Mouse (Mus musculus) midbrain, embryonic 16.5 days (tissue): ENCODE results near the gene Gm10719. TPM values are rescaled to one million over a fixed set of nuclear protein-coding genes. Genes with fewer than 3 reads are reported as not detected.
"Not testable (repeated sequence)": the region's sequence is repeated elsewhere in the genome, so short reads cannot be mapped to it uniquely, and the experiment has no call there.

Source experiments
- ATAC-seq: fragments of 200-750 bp; cut with Nextera tagmentation; 2 replicates; pipeline ENCODE4 v1.8.0; 2017; ENCODE audit warnings: moderate TSS enrichment
- H3K27ac ChIP-seq: fragments of 300-500 bp; sonication (generic); 2 replicates; pipeline ENCODE4 v1.5.1; 2014; ENCODE audit warnings: mild to moderate bottlenecking, low read length, mixed read lengths
- H3K27me3 ChIP-seq: fragments of 300-500 bp; sonication (generic); 2 replicates; pipeline ENCODE4 v1.6.1; 2014; ENCODE audit warnings: low read depth, low read length, mixed read lengths; ENCODE audit not compliant: control insufficient read depth, insufficient read depth
- H3K36me3 ChIP-seq: fragments of 300-500 bp; sonication (generic); 2 replicates; pipeline ENCODE4 v1.6.1; 2014; ENCODE audit warnings: mild to moderate bottlenecking, low read length, moderate library complexity, mixed read lengths; ENCODE audit not compliant: control insufficient read depth, insufficient read depth
- H3K4me1 ChIP-seq: fragments of 300-500 bp; sonication (generic); 2 replicates; pipeline ENCODE4 v1.6.1; 2014; ENCODE audit warnings: mild to moderate bottlenecking, low read length, mixed read lengths; ENCODE audit not compliant: control insufficient read depth, insufficient read depth
- H3K4me2 ChIP-seq: fragments of 300-500 bp; sonication (generic); 2 replicates; pipeline ENCODE4 v1.6.1; 2014; ENCODE audit warnings: mild to moderate bottlenecking, low read length, mixed read lengths
- H3K4me3 ChIP-seq: fragments of 300-500 bp; sonication (generic); 2 replicates; pipeline ENCODE4 v1.5.1; 2014; ENCODE audit warnings: low read depth, mild to moderate bottlenecking, low read length, moderate library complexity, mixed read lengths
- H3K9ac ChIP-seq: fragments of 300-500 bp; sonication (generic); 2 replicates; pipeline ENCODE4 v1.6.1; 2014; ENCODE audit warnings: low read depth, low read length, mixed read lengths
- H3K9me3 ChIP-seq: fragments of 300-500 bp; sonication (generic); replicated peaks from 2 replicates; pipeline ENCODE4 v1.6.1; 2014; ENCODE audit warnings: mild to moderate bottlenecking, low read length, mixed read lengths; ENCODE audit not compliant: control insufficient read depth, poor library complexity, severe bottlenecking
- WGBS: fragments of 180-500 bp; shearing (Covaris S2); extraction: QIAGEN DNeasy Blood & Tissue Kit; methylation state at CpG from one replicate; pipeline ENCODE4 v1.1.7; 2014; 5-methylcytosine and 5-hydroxymethylcytosine counted together
- polyA plus RNA-seq: library from polyadenylated mRNA; unstranded; fragments of >200 nt; fragmentation: Nextera tagmentation; extraction: Ambion mirVana; gene quantifications from 2 replicates; pipeline ENCODE4 v1.2.1, GENCODE M21; 2015

The Gm10719 gene
- polyA plus RNA-seq, result not detected in 2 replicates

DNA sequence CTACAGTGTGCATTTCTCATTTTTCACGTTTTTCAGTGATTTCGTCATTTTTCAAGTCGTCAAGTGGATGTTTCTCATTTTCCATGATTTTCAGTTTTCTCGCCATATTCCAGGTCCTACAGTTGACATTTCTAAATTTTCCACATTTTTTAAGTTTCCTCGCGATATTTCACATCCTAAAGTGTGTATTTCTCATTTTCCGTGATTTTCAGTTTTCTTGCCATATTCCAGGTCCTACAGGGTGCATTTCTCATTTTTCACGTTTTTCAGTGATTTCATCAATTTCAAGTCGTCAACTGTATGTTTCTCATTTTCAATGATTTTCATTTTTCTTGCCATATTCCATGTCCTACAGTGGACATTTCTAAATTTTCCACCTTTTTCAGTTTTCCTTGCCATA, at the start of gene Gm10719:
TSS of gene Gm10719 (plus strand) at position 301 of the 400 bp plus-strand sequence.
- H3K36me3 ChIP-seq, ATAC-seq, H3K4me2 ChIP-seq, H3K27me3 ChIP-seq, H3K4me1 ChIP-seq, H3K4me3 ChIP-seq, H3K9me3 ChIP-seq, H3K9ac ChIP-seq, H3K27ac ChIP-seq: not testable (repeated sequence)
- WGBS, result no CpG with 5 or more reads among the region's 9 CpGs

DNA sequence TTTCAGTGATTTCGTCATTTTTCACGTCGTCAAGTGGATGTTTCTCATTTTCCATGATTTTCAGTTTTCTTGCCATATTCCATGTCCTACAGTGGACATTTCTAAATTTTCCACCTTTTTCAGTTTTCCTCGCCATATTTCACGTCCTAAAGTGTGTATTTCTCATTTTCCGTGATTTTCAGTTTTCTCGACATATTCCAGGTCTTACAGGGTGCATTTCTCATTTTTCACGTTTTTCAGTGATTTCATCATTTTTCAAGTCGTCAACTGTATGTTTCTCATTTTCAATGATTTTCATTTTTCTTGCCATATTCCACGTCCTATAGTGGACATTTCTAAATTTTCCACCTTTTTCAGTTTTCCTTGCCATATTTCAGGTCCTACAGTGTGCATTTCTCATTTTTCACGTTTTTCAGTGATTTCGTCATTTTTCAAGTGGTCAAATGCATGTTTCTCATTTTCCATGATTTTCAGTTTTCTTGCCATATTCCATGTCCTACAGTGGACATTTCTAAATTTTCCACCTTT, 16.7 kb upstream of the Gm10719 start, which contains the start of gene Gm10722:
TSS of gene Gm10722 (plus strand) at position 478 of the 528 bp plus-strand sequence.
- not testable (repeated sequence) for H3K4me2 ChIP-seq, H3K36me3 ChIP-seq, H3K4me3 ChIP-seq, H3K27me3 ChIP-seq, ATAC-seq, H3K27ac ChIP-seq, H3K9ac ChIP-seq, H3K4me1 ChIP-seq, H3K9me3 ChIP-seq
- WGBS, result 74% methylated on average over 12 of the region's 12 CpGs

- WGBS, result 65% methylated on average over 8 of the region's 8 CpGs
- not testable (repeated sequence) for H3K27me3 ChIP-seq, H3K9me3 ChIP-seq, H3K4me1 ChIP-seq, H3K27ac ChIP-seq, ATAC-seq, H3K4me2 ChIP-seq, H3K36me3 ChIP-seq, H3K9ac ChIP-seq, H3K4me3 ChIP-seq
Observed at GRCm38 (mm10) chr9:3001006-3001405, 16.2 kb upstream of the Gm10719 start.

- H3K27ac ChIP-seq, H3K4me3 ChIP-seq, H3K4me2 ChIP-seq, H3K9me3 ChIP-seq, H3K9ac ChIP-seq, H3K27me3 ChIP-seq, H3K36me3 ChIP-seq, H3K4me1 ChIP-seq: not testable (repeated sequence)
- peak; percentile 91 for ATAC-seq
- WGBS, result 64% methylated on average over 8 of the region's 11 CpGs
Observed at GRCm38 (mm10) chr9:3001948-3002659, 15.1 kb upstream of the Gm10719 start.

DNA sequence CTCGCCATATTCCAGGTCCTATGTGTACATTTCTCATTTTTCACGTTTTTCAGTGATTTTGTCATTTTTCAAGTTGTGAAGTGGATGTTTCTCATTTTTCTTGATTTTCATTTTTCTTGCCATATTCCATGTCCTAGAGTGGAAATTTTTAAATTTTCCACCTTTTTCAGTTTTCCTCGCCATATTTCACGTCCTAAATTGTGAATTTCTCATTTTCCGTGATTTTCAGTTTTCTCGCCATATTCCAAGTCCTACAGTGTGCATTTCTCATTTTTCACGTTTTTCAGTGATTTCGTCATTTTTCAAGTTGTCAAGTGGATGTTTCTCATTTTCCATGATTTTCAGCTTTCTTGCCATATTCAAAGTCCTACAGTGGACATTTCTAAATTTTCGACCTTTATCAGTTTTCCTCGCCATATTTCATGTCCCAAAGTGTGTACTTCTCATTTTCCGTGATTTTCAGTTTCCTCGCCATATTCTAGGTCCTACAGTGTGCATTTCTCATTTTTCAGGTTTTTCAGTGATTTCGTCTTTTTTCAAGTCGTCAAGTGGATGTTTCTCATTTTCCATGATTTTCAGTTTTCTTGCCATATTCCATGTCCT, 14.3 kb upstream of the Gm10719 start, which contains the start of gene Gm11168:
TSS of gene Gm11168 (plus strand) at position 553 of the 603 bp plus-strand sequence.
- not testable (repeated sequence) for H3K4me2 ChIP-seq, H3K27me3 ChIP-seq, H3K9me3 ChIP-seq, H3K4me3 ChIP-seq, H3K9ac ChIP-seq, H3K36me3 ChIP-seq, H3K4me1 ChIP-seq, ATAC-seq, H3K27ac ChIP-seq
- WGBS, result 69% methylated on average over 6 of the region's 14 CpGs

GRCm38 (mm10) chr9:3006179-3006578, 11.0 kb upstream of the Gm10719 start:
- not testable (repeated sequence) for H3K4me2 ChIP-seq, H3K27ac ChIP-seq, H3K36me3 ChIP-seq, H3K9ac ChIP-seq, H3K27me3 ChIP-seq, ATAC-seq, H3K9me3 ChIP-seq, H3K4me1 ChIP-seq, H3K4me3 ChIP-seq
- 88% methylated on average over 1 of the region's 5 CpGs for WGBS

DNA sequence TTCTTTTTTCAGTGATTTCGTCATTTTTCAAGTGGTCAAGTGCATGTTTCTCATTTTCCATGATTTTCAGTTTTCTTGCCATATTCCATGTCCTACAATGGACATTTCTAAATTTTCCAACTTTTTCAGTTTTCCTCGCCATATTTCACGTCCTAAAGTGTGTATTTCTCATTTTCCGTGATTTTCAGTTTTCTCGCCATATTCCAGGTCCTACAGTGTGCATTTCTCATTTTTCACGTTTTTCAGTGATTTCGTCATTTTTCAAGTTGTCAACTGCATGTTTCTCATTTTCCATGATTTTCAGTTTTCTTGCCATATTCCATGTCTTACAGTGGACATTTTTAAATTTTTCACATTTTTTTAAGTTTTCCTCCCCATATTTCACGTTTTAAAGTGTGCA, 10.6 kb upstream of the Gm10719 start:
- not testable (repeated sequence) for H3K9me3 ChIP-seq, H3K36me3 ChIP-seq, H3K9ac ChIP-seq, H3K4me1 ChIP-seq, H3K4me3 ChIP-seq, H3K27me3 ChIP-seq, H3K4me2 ChIP-seq, H3K27ac ChIP-seq
- ATAC-seq, result peak; percentile 81
- WGBS, result 74% methylated on average over 7 of the region's 8 CpGs

DNA sequence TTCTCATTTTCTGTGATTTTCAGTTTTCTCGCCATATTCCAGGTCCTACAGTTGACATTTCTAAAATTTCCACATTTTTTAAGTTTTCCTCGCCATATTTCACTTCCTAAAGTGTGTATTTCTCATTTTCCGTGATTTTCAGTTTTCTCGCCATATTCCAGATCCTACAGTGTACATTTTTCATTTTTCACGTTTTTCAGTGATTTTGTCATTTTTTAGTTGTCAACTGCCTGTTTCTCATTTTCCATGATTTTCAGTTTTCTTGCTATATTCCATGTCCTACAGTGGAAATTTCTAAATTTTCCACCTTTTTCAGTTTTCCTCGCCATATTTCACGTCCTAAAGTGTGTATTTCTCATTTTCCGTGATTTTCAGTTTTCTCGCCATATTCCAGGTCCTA, 9.9 kb upstream of the Gm10719 start:
- ATAC-seq, result peak; percentile 47
- 79% methylated on average over 6 of the region's 9 CpGs for WGBS
- H3K9ac ChIP-seq, H3K36me3 ChIP-seq, H3K4me1 ChIP-seq, H3K27ac ChIP-seq, H3K4me3 ChIP-seq, H3K4me2 ChIP-seq, H3K27me3 ChIP-seq, H3K9me3 ChIP-seq: not testable (repeated sequence)

- ATAC-seq, result peak; percentile 57; the same call in 1 of the 2 replicates
- no CpG with 5 or more reads among the region's 5 CpGs for WGBS
Observed at GRCm38 (mm10) chr9:3009331-3009730, 7.9 kb upstream of the Gm10719 start.

More at GRCm38 (mm10) chr9:3009331-3009730, 7.9 kb upstream of the Gm10719 start:
- H3K4me1 ChIP-seq, H3K27me3 ChIP-seq, H3K9ac ChIP-seq, H3K4me3 ChIP-seq, H3K36me3 ChIP-seq, H3K4me2 ChIP-seq, H3K27ac ChIP-seq, H3K9me3 ChIP-seq: not testable (repeated sequence)
